In genomic region chr5:151315804-151316597, GRCm38 (mm10) we compare ENCODE assay signal across 10 mouse cellular contexts.
DNase-seq lines count a peak whose midpoint lies in the region; ATAC-seq lines count a peak whose summit lies in the region.
"Had no signal": no experiment of that assay in that cellular context is flagged by ENCODE, and none has a peak within 500 bp of the region (broad histone marks: within the 10 kb centered on the region; RNA-seq: fewer than 3 reads in every experiment).

No protein-coding gene starts in this region.

- no peak overlapping the region for H3K4me2 ChIP-seq in stomach, embryonic 16.5 days (ENCODE audit: low read depth, low read length)
- H3K4me2 ChIP-seq: hindbrain, embryonic 15.5 days had no signal

- no peaks in the 10 kb centered on the region for H3K9me3 ChIP-seq in stomach, embryonic 16.5 days (replicated peaks; ENCODE audit: control insufficient read depth, low read length)
- H3K9me3 ChIP-seq: hindbrain, embryonic 15.5 days had no signal

- H3K4me1 ChIP-seq in stomach, embryonic 16.5 days (ENCODE audit: control insufficient read depth, insufficient read depth, low read length) = no peaks in the 10 kb centered on the region
- H3K4me1 ChIP-seq: hindbrain, embryonic 15.5 days had no signal

- peak; percentile 50; the same call in 1 of the 2 replicates for ATAC-seq in stomach, embryonic 16.5 days (ENCODE audit: insufficient read depth, low FRiP score)

- intact Hi-C loops in gastrocnemius, postnatal 14 days (cut with DNase I; ENCODE audit: low total_unique reads) = no loop called here

- DNase-seq in adrenal gland, adult 2 months = peak; percentile 47
- DNase-seq in adrenal gland, postnatal 25 days = no peak
- DNase-seq in left cerebral cortex, adult 9 months (ENCODE audit: low spot score in 2 of 2) = peak; percentile 3 to 15
- no peak for DNase-seq in left cerebral cortex, adult 11 months (ENCODE audit: low spot score)
- peak; percentile 8 for DNase-seq in layer of hippocampus, adult 8-10 months (ENCODE audit: low spot score in 2 of 2)
- DNase-seq in gastrocnemius, postnatal 14 days = no peak
- no peak for DNase-seq in MN1 (ENCODE audit: low spot score)

- no peak overlapping the region for H3K4me3 ChIP-seq in stomach, embryonic 16.5 days (replicated peaks; ENCODE audit: low read length)
- H3K4me3 ChIP-seq: hindbrain, embryonic 15.5 days had no signal

- 42% methylated on average over 10 of the region's 10 CpGs for WGBS in stomach, embryonic 16.5 days

- no peak overlapping the region for H3K9ac ChIP-seq in stomach, embryonic 16.5 days (ENCODE audit: low read length)
- H3K9ac ChIP-seq: hindbrain, embryonic 15.5 days; liver, embryonic 14.5 days had no signal

- no peaks in the 10 kb centered on the region for H3K36me3 ChIP-seq in stomach, embryonic 16.5 days (ENCODE audit: control insufficient read depth, insufficient read depth, low read length)
- H3K36me3 ChIP-seq: hindbrain, embryonic 15.5 days had no signal

- no peak overlapping the region for H3K27ac ChIP-seq in stomach, embryonic 16.5 days (ENCODE audit: low read length)
- H3K27ac ChIP-seq: hindbrain, embryonic 15.5 days; liver, embryonic 14.5 days had no signal

- no peaks in the 10 kb centered on the region for H3K27me3 ChIP-seq in stomach, embryonic 16.5 days (ENCODE audit: control insufficient read depth, insufficient read depth, low read length)
- H3K27me3 ChIP-seq: hindbrain, embryonic 15.5 days had no signal

Comparison
In these comparisons a context has a peak if more than half of its experiments do, and no peak if none do; other contexts are left out.
1. DNase-seq: peak in adrenal gland, adult 2 months (single experiment), left cerebral cortex, adult 9 months (2 of 2) and layer of hippocampus, adult 8-10 months (2 of 2); none in adrenal gland, postnatal 25 days (single experiment), left cerebral cortex, adult 11 months (single experiment), gastrocnemius, postnatal 14 days (single experiment) and MN1 (single experiment).